Mouse (Mus musculus) heart, postnatal 10 days (tissue): ENCODE measurements at regions not wholly inside any gene's neighbourhood (a gene's known extent, or its start where the extent isn't known, plus 50 kb on each side); places are given as distances from the start of the nearest gene placed in this dataset.
A peak's percentile ranks its signal among the peaks of the same experiment; 100 is the strongest.

Experiments
- DNase-seq, 2 experiments: peaks; one replicate each; pipeline ENCODE4 v3.0.0; 2021
- intact Hi-C: fragments of 180-260 bp; cut with DNase I; formaldehyde crosslinking; loops from one replicate; pipeline ENCODE4 v1.15.1; 2025

GRCm38 (mm10) chr17:9484098-9484497 is 62.2 kb downstream of the Gm17728 start:
- no peak for DNase-seq
- intact Hi-C loops = no loop called here

GRCm38 (mm10) chr17:9484566-9484965 is 62.7 kb downstream of the Gm17728 start:
- intact Hi-C loops = no loop called here
- DNase-seq = no peak

- intact Hi-C loops = no loop called here
Observed at GRCm38 (mm10) chr17:9529340-9529739, 107.5 kb downstream of the Gm17728 start.

GRCm38 (mm10) chr17:9536090-9536489 is 114.2 kb downstream of the Gm17728 start:
- DNase-seq = no peak
- intact Hi-C loops = no loop called here

More at GRCm38 (mm10) chr17:9529340-9529739, 107.5 kb downstream of the Gm17728 start:
- no peak for DNase-seq

GRCm38 (mm10) chr17:9538371-9538770 is 116.5 kb downstream of the Gm17728 start:
- no peak for DNase-seq
- intact Hi-C loops = no loop called here

- intact Hi-C loops = no loop called here
- no peak for DNase-seq
Observed at GRCm38 (mm10) chr17:9540156-9540555, 118.3 kb downstream of the Gm17728 start.

- intact Hi-C loops = no loop called here
- no peak for DNase-seq
Observed at GRCm38 (mm10) chr17:9543224-9543797, 121.5 kb downstream of the Gm17728 start.

- intact Hi-C loops = no loop called here
- DNase-seq = no peak
Observed at GRCm38 (mm10) chr17:9557544-9557943, 112.0 kb downstream of the Pabpc6 start.

GRCm38 (mm10) chr17:9566846-9567245 is 102.7 kb downstream of the Pabpc6 start:
- no peak for DNase-seq

GRCm38 (mm10) chr17:9579401-9580371 is 89.8 kb downstream of the Pabpc6 start:
- no peak for DNase-seq
- intact Hi-C loops = no loop called here

More at GRCm38 (mm10) chr17:9566846-9567245, 102.7 kb downstream of the Pabpc6 start:
- intact Hi-C loops = no loop called here

- intact Hi-C loops = no loop called here
- no peak for DNase-seq
Observed at GRCm38 (mm10) chr17:9598131-9598530, 71.4 kb downstream of the Pabpc6 start.

- peak in 1 of 2 experiments; percentile 12 for DNase-seq
- intact Hi-C loops = no loop called here
Observed at GRCm38 (mm10) chr17:9600459-9600858, 69.1 kb downstream of the Pabpc6 start.
